Mouse (Mus musculus): ENCODE data around the gene Calr4. TPM values are rescaled to one million over a fixed set of nuclear protein-coding genes. Genes with fewer than 3 reads are reported as not detected.
A peak's percentile ranks its signal among the peaks of the same experiment; 100 is the strongest.

Calr4 gene
- total and polyA plus RNA-seq, 2 experiments from 2014 or later: 0.08 to 0.62 TPM

GRCm38 (mm10) chr4:109218008-109218407 is 16.3 kb upstream of the Calr4 start:
- DNase-seq (no peak), ATAC-seq (no peak)
- Histone ChIP-seq H3K9ac (no peak overlapping the region), H3K27me3 (ENCODE audit: insufficient read depth, low read length) (no peaks in the 10 kb centered on the region), H3K27ac (ENCODE audit: low read depth, low read length) (no peak overlapping the region), H3K4me3 (ENCODE audit: low read depth, low read length) (no peak overlapping the region), H3K4me1 (ENCODE audit: insufficient read depth) (no peaks in the 10 kb centered on the region), H3K4me2 (ENCODE audit: low read depth) (no peak overlapping the region), H3K36me3 (ENCODE audit: insufficient read depth) (no peaks in the 10 kb centered on the region), H3K9me3 (ENCODE audit: low read length) (no peaks in the 10 kb centered on the region)
- no peak for TF ChIP-seq CTCF (IDR thresholded peaks at IDR 0.05; ENCODE audit: low read depth)
- 79% methylated on average over 7 of the region's 7 CpGs for WGBS

- WGBS: 75% methylated on average over 14 of the region's 14 CpGs
- no peak for ATAC-seq
- no peaks in the 10 kb centered on the region for H3K27me3 ChIP-seq (ENCODE audit: insufficient read depth, low read length)
- no peaks in the 10 kb centered on the region for H3K4me1 ChIP-seq (ENCODE audit: insufficient read depth)
- no peak for TF ChIP-seq CTCF (IDR thresholded peaks at IDR 0.05; ENCODE audit: low read depth)
- no peaks in the 10 kb centered on the region for H3K9me3 ChIP-seq (ENCODE audit: low read length)
- DNase-seq: no peak
- H3K9ac ChIP-seq: no peak overlapping the region
- H3K36me3 ChIP-seq (ENCODE audit: insufficient read depth): no peaks in the 10 kb centered on the region
- H3K4me3 ChIP-seq (ENCODE audit: low read depth, low read length): no peak overlapping the region
- no peak overlapping the region for H3K4me2 ChIP-seq (ENCODE audit: low read depth)
- no peak overlapping the region for H3K27ac ChIP-seq (ENCODE audit: low read depth, low read length)
Measured at GRCm38 (mm10) chr4:109220441-109220940, 13.8 kb upstream of the Calr4 start.

- no peaks in the 10 kb centered on the region for H3K36me3 ChIP-seq (ENCODE audit: insufficient read depth)
- DNase-seq (no peak), ATAC-seq (no peak)
- no peaks in the 10 kb centered on the region for H3K4me1 ChIP-seq (ENCODE audit: insufficient read depth)
- no peak overlapping the region for H3K4me2 ChIP-seq (ENCODE audit: low read depth)
- TF ChIP-seq CTCF (IDR thresholded peaks at IDR 0.05; ENCODE audit: low read depth): no peak
- 82% methylated on average over 3 of the region's 3 CpGs for WGBS
- H3K9me3 ChIP-seq (ENCODE audit: low read length): no peaks in the 10 kb centered on the region
- no peak overlapping the region for H3K4me3 ChIP-seq (ENCODE audit: low read depth, low read length)
- H3K27ac ChIP-seq (ENCODE audit: low read depth, low read length): no peak overlapping the region
- H3K27me3 ChIP-seq (ENCODE audit: insufficient read depth, low read length): no peaks in the 10 kb centered on the region
- no peak overlapping the region for H3K9ac ChIP-seq
Measured at GRCm38 (mm10) chr4:109222001-109222400, 12.3 kb upstream of the Calr4 start.

- peak overlapping the region; percentile 59 for H3K27ac ChIP-seq (ENCODE audit: low read depth, low read length)
- no peak overlapping the region for H3K4me3 ChIP-seq (ENCODE audit: low read depth, low read length)
- TF ChIP-seq CTCF (IDR thresholded peaks at IDR 0.05; ENCODE audit: low read depth): no peak
- WGBS: 21% methylated on average over 13 of the region's 13 CpGs
- H3K4me1 ChIP-seq (ENCODE audit: insufficient read depth): no peaks in the 10 kb centered on the region
- DNase-seq: peak; percentile 80
- H3K9ac ChIP-seq: no peak overlapping the region
- no peaks in the 10 kb centered on the region for H3K9me3 ChIP-seq (ENCODE audit: low read length)
- no peaks in the 10 kb centered on the region for H3K27me3 ChIP-seq (ENCODE audit: insufficient read depth, low read length)
- no peaks in the 10 kb centered on the region for H3K36me3 ChIP-seq (ENCODE audit: insufficient read depth)
- ATAC-seq: peak; percentile 97
- no peak overlapping the region for H3K4me2 ChIP-seq (ENCODE audit: low read depth)
Measured at GRCm38 (mm10) chr4:109224762-109225552, 9.3 kb upstream of the Calr4 start.

GRCm38 (mm10) chr4:109225606-109226005 is 8.7 kb upstream of the Calr4 start:
- no peak for TF ChIP-seq CTCF (IDR thresholded peaks at IDR 0.05; ENCODE audit: low read depth)
- Histone ChIP-seq H3K27ac (ENCODE audit: low read depth, low read length) (peak overlapping the region; percentile 59), H3K27me3 (ENCODE audit: insufficient read depth, low read length) (no peaks in the 10 kb centered on the region), H3K4me1 (ENCODE audit: insufficient read depth) (no peaks in the 10 kb centered on the region), H3K36me3 (ENCODE audit: insufficient read depth) (no peaks in the 10 kb centered on the region), H3K9ac (no peak overlapping the region), H3K4me2 (ENCODE audit: low read depth) (no peak overlapping the region), H3K4me3 (ENCODE audit: low read depth, low read length) (no peak overlapping the region), H3K9me3 (ENCODE audit: low read length) (no peaks in the 10 kb centered on the region)
- DNase-seq (no peak), ATAC-seq (peak; percentile 63)
- 36% methylated on average over 6 of the region's 6 CpGs for WGBS

GRCm38 (mm10) chr4:109226071-109226470 is 8.2 kb upstream of the Calr4 start:
- H3K9ac ChIP-seq: no peak overlapping the region
- no peaks in the 10 kb centered on the region for H3K9me3 ChIP-seq (ENCODE audit: low read length)
- no peaks in the 10 kb centered on the region for H3K36me3 ChIP-seq (ENCODE audit: insufficient read depth)
- ATAC-seq (no peak), DNase-seq (no peak)
- no peaks in the 10 kb centered on the region for H3K4me1 ChIP-seq (ENCODE audit: insufficient read depth)
- no peak overlapping the region for H3K4me2 ChIP-seq (ENCODE audit: low read depth)
- WGBS: 49% methylated on average over 5 of the region's 5 CpGs
- no peak overlapping the region for H3K27ac ChIP-seq (ENCODE audit: low read depth, low read length)
- no peaks in the 10 kb centered on the region for H3K27me3 ChIP-seq (ENCODE audit: insufficient read depth, low read length)
- TF ChIP-seq CTCF (IDR thresholded peaks at IDR 0.05; ENCODE audit: low read depth): no peak
- H3K4me3 ChIP-seq (ENCODE audit: low read depth, low read length): no peak overlapping the region

GRCm38 (mm10) chr4:109229766-109230279 is 4.5 kb upstream of the Calr4 start:
- Histone ChIP-seq H3K27me3 (ENCODE audit: insufficient read depth, low read length) (no peaks in the 10 kb centered on the region), H3K4me2 (ENCODE audit: low read depth) (no peak overlapping the region), H3K9ac (no peak overlapping the region), H3K4me1 (ENCODE audit: insufficient read depth) (no peaks in the 10 kb centered on the region), H3K4me3 (ENCODE audit: low read depth, low read length) (no peak overlapping the region), H3K36me3 (ENCODE audit: insufficient read depth) (no peaks in the 10 kb centered on the region), H3K27ac (ENCODE audit: low read depth, low read length) (no peak overlapping the region), H3K9me3 (ENCODE audit: low read length) (no peaks in the 10 kb centered on the region)
- WGBS: 63% methylated on average over 7 of the region's 7 CpGs
- no peak for TF ChIP-seq CTCF (IDR thresholded peaks at IDR 0.05; ENCODE audit: low read depth)
- DNase-seq (no peak), ATAC-seq (no peak)

Measured in forebrain, postnatal 0 days (tissue).